Mouse (Mus musculus) forebrain, postnatal 0 days (tissue): ENCODE results near the gene Med24. TPM values are rescaled to one million over a fixed set of nuclear protein-coding genes. Genes with fewer than 3 reads are reported as not detected.
"Not testable (repeated sequence)": the region's sequence is repeated elsewhere in the genome, so short reads cannot be mapped to it uniquely, and the experiment has no call there.

ENCODE experiments used
- ATAC-seq: fragments of 200-750 bp; cut with Nextera tagmentation; 2 replicates; pipeline ENCODE4 v1.8.0; 2017; ENCODE audit warnings: mild to moderate bottlenecking, moderate library complexity
- DNase-seq: peaks from one replicate; pipeline ENCODE4 v3.0.0-alpha.2; 2015
- H3K27ac ChIP-seq: fragments of 300-500 bp; sonication (generic); 2 replicates; pipeline ENCODE4 v1.5.1; 2014; ENCODE audit warnings: low read depth, mild to moderate bottlenecking, antibody characterized with exemption, low read length, moderate library complexity, mixed read lengths
- H3K27me3 ChIP-seq: fragments of 300-500 bp; sonication (generic); 2 replicates; pipeline ENCODE4 v1.6.1; 2014; ENCODE audit warnings: mild to moderate bottlenecking, low read length, mixed read lengths; ENCODE audit not compliant: insufficient read depth
- H3K36me3 ChIP-seq: fragments of 300-500 bp; sonication (generic); 2 replicates; pipeline ENCODE4 v1.6.1; 2014; ENCODE audit warnings: mild to moderate bottlenecking, moderate library complexity; ENCODE audit not compliant: insufficient read depth
- H3K4me1 ChIP-seq: fragments of 300-500 bp; sonication (generic); 2 replicates; pipeline ENCODE4 v1.6.1; 2014; ENCODE audit warnings: antibody characterized with exemption; ENCODE audit not compliant: insufficient read depth
- H3K4me2 ChIP-seq: fragments of 300-500 bp; sonication (generic); 2 replicates; pipeline ENCODE4 v1.6.1; 2014; ENCODE audit warnings: low read depth, mild to moderate bottlenecking, moderate library complexity
- H3K4me3 ChIP-seq: fragments of 300-500 bp; sonication (generic); 2 replicates; pipeline ENCODE4 v1.5.1; 2014; ENCODE audit warnings: low read depth, low read length, mixed read lengths
- H3K9ac ChIP-seq: fragments of 300-500 bp; sonication (generic); 2 replicates; pipeline ENCODE4 v1.6.1; 2014; ENCODE audit warnings: mild to moderate bottlenecking
- H3K9me3 ChIP-seq: fragments of 300-500 bp; sonication (generic); 2 replicates; pipeline ENCODE4 v1.6.1; 2016; ENCODE audit warnings: low read length
- CTCF ChIP-seq: sonication (generic); IDR thresholded peaks from 2 replicates; pipeline ENCODE4 v1.5.1; 2016; ENCODE audit warnings: antibody characterized with exemption, control low read depth, low read depth
- WGBS: fragments of 180-500 bp; shearing (Covaris S2); extraction: QIAGEN DNeasy Blood & Tissue Kit; methylation state at CpG from one replicate; pipeline ENCODE4 v1.1.7; 2014; 5-methylcytosine and 5-hydroxymethylcytosine counted together
- polyA plus RNA-seq: library from polyadenylated mRNA; unstranded; fragments of >200 nt; fragmentation: Nextera tagmentation; extraction: Ambion mirVana; gene quantifications from 2 replicates; pipeline ENCODE4 v1.2.1, GENCODE M21; 2015
- total RNA-seq: library from RNA; depleted of rRNA; stranded (reverse); fragments of >200 nt; gene quantifications from 2 replicates; pipeline ENCODE4 v1.2.3, GENCODE M21; 2014

Med24 gene
- total and polyA plus RNA-seq, 2 experiments from 2014 or later, result 49.3 to 66.5 TPM

DNA sequence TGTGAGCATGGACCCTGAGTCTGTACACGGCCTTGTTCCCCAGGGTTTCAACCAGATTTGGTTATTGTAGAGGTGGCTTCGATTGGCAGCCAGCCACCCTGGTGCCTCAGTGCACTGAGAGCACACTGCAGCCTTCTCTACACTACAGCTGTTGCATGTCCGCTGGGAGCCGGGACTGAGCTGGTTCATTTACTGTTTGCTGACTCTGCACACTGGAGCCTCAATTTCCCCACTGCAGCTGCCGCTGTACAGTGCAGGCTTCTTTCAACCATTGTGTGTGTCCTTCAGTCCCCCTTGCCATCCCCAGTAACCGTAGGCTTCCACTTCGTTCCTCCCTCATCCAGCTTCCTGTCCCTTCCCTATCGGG lies 10.8 kb upstream of the Med24 start:
- TF ChIP-seq CTCF, result no peak
- peaks cover 33% of the 10 kb centered on the region for H3K4me1 ChIP-seq
- no peaks in the 10 kb centered on the region for H3K9me3 ChIP-seq
- peak overlapping the region; percentile 99 for H3K9ac ChIP-seq
- H3K36me3 ChIP-seq, result no peaks in the 10 kb centered on the region
- no peaks in the 10 kb centered on the region for H3K27me3 ChIP-seq
- peak overlapping the region; percentile 94 for H3K4me2 ChIP-seq
- WGBS, result 3% methylated on average over 8 of the region's 8 CpGs
- no peak for DNase-seq
- peak overlapping the region; percentile 97 for H3K4me3 ChIP-seq
- ATAC-seq, result peak; percentile 12; the same call in 1 of the 2 replicates
- peak overlapping the region; percentile 99 for H3K27ac ChIP-seq

GRCm38 (mm10) chr11:98738925-98739324 lies 9.7 kb upstream of the Med24 start:
- TF ChIP-seq CTCF, result no peak
- Histone ChIP-seq H3K9ac (peak overlapping the region; percentile 37; the same call in 1 of the 2 replicates), H3K4me2 (peak overlapping the region; percentile 38), H3K4me1 (peaks cover 22% of the 10 kb centered on the region), H3K27ac (peak overlapping the region; percentile 99), H3K9me3 (no peaks in the 10 kb centered on the region), H3K4me3 (no peak overlapping the region), H3K27me3 (no peaks in the 10 kb centered on the region), H3K36me3 (no peaks in the 10 kb centered on the region)
- ATAC-seq (no peak), DNase-seq (no peak)
- WGBS, result 59% methylated on average over 9 of the region's 9 CpGs

- Histone ChIP-seq H3K27me3 (no peaks in the 10 kb centered on the region), H3K36me3 (no peaks in the 10 kb centered on the region), H3K9ac (peak overlapping the region; percentile 37; the same call in 1 of the 2 replicates), H3K9me3 (no peaks in the 10 kb centered on the region), H3K4me2 (peak overlapping the region; percentile 38), H3K4me3 (no peak overlapping the region), H3K27ac (peak overlapping the region; percentile 99), H3K4me1 (peaks cover 18% of the 10 kb centered on the region)
- peak; percentile 88 for DNase-seq
- TF ChIP-seq CTCF, result no peak
- ATAC-seq, result peak; percentile 77
- 11% methylated on average over 4 of the region's 4 CpGs for WGBS
Measured at GRCm38 (mm10) chr11:98738428-98738911, 9.2 kb upstream of the Med24 start.

DNA sequence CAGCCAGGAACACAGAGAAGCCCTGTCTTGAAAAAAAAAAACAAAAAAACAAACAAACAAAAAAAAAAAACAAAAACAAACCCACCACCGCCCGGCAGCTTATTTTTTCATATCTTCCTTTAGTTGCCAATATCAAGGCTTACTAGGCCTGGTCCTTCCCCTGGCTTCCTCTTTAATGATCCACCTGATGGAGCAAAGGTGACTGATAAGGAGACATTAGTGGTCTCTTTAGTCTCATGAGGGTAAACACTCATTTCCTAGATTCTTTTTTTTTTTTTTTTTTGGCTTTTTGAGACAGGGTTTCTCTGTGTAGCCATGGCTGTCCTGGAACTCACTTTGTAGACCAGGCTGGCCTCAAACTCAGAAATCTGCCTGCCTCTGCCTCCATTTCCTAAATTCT lies 8.0 kb upstream of the Med24 start:
- peaks cover 17% of the 10 kb centered on the region for H3K4me1 ChIP-seq
- H3K4me2 ChIP-seq, H3K9me3 ChIP-seq, H3K36me3 ChIP-seq, H3K9ac ChIP-seq, H3K27ac ChIP-seq, DNase-seq, H3K4me3 ChIP-seq, ATAC-seq, H3K27me3 ChIP-seq: not testable (repeated sequence)
- WGBS, result 97% methylated on average over 2 of the region's 2 CpGs

DNA sequence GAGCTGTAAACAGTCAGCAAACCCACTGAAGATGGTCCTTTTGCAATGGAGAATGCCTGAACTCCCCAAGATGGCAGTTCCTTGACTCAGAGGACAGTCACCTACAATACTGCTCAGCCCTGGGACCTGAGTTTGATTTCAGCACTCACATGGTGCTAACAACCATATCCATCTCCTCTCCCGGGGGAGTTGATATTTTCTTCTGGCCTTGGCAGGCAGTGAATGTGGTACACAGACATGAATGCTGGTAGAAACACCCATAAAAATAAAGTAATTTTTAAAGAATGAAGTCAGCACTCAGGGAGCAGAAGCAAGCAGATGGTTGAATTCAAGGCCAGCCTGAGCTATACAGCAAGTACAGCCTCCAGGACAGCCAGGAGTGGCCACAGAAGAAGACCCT lies 6.9 kb upstream of the Med24 start:
- DNase-seq (no peak), ATAC-seq (no peak)
- peaks cover 17% of the 10 kb centered on the region for H3K4me1 ChIP-seq
- H3K4me2 ChIP-seq, result no peak overlapping the region
- no peak for TF ChIP-seq CTCF
- H3K9ac ChIP-seq, result no peak overlapping the region
- H3K9me3 ChIP-seq, result no peaks in the 10 kb centered on the region
- WGBS, result 58% methylated on average over 1 of the region's 1 CpGs
- no peaks in the 10 kb centered on the region for H3K36me3 ChIP-seq
- H3K27me3 ChIP-seq, result no peaks in the 10 kb centered on the region
- no peak overlapping the region; the same call in 1 of the 2 replicates for H3K27ac ChIP-seq
- H3K4me3 ChIP-seq, result no peak overlapping the region

DNA sequence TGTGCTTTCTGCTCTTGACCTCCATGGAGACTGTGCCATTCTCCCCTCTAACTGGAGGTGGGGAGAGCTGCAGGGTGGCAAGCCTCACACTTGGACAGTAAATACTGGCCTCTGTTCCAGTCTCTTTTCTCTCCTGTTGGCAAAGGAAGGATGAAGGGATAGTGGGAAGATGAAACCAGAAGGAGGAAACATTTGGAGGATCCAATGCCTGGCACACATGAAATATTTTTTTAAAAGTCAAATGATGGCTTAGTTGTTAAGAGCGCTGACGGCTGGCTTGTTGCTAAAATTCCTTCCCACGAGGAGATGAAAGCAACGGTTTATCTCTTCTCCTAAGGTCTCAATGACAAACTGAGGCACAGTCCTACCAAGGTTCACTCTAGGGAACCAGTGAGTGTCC lies 5.9 kb upstream of the Med24 start:
- H3K27me3 ChIP-seq, result no peaks in the 10 kb centered on the region
- peaks cover 14% of the 10 kb centered on the region for H3K4me1 ChIP-seq
- TF ChIP-seq CTCF, result no peak
- no peaks in the 10 kb centered on the region for H3K9me3 ChIP-seq
- peak; percentile 1; the same call in 1 of the 2 replicates for ATAC-seq
- no peak overlapping the region for H3K4me2 ChIP-seq
- H3K9ac ChIP-seq, result no peak overlapping the region
- H3K4me3 ChIP-seq, result no peak overlapping the region
- 69% methylated on average over 4 of the region's 4 CpGs for WGBS
- H3K36me3 ChIP-seq, result no peaks in the 10 kb centered on the region
- peak overlapping the region; percentile 73 for H3K27ac ChIP-seq
- peak; percentile 64 for DNase-seq

DNA sequence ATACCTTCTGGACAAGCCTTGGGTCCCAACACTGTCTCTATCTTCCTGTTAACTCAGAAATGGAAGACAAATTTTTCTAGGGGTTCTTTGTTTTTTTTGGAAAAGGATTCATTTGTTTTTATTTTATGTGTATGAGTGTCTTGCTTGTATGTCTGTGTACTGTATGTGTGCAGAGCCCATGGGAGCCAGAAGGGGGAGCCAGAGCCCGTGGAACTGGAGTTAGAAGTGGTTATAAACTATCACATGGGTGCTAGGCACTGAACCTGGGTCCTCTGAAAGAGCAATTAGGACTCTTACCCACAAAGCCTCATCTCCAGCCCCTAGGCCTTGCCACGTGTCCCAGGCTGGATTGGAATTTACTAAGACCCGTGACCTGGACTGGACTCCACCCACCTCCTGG lies 4.8 kb upstream of the Med24 start:
- no peak overlapping the region for H3K4me2 ChIP-seq
- WGBS, result 79% methylated on average over 3 of the region's 3 CpGs
- DNase-seq (no peak), ATAC-seq (no peak)
- no peaks in the 10 kb centered on the region for H3K9me3 ChIP-seq
- H3K36me3 ChIP-seq, result no peaks in the 10 kb centered on the region
- peak; percentile 28; the same call in 1 of the 2 replicates for TF ChIP-seq CTCF
- H3K27me3 ChIP-seq, result no peaks in the 10 kb centered on the region
- H3K4me1 ChIP-seq, result peaks cover 13% of the 10 kb centered on the region
- H3K27ac ChIP-seq, result no peak overlapping the region
- H3K9ac ChIP-seq, result no peak overlapping the region
- no peak overlapping the region for H3K4me3 ChIP-seq
